Mouse (Mus musculus): ENCODE data around the gene Iqcc.

GRCm38 (mm10) chr4:129582251-129582650 is 36.6 kb downstream of the Iqcc start:
- TF ChIP-seq CTCF (IDR thresholded peaks at IDR 0.05; ENCODE audit: low read depth) (0 out of 2 replicates have a peak, but pooled peaks have one; percentile 13), EP300 (optimal IDR thresholded peaks at IDR 0.05) (no peak)
